Mouse (Mus musculus) urinary bladder, postnatal 4 days (tissue): ENCODE results near the gene Arrdc2.
A peak's percentile ranks its signal among the peaks of the same experiment; 100 is the strongest.

ENCODE experiments used
- DNase-seq, 2 experiments: peaks; one replicate each; pipeline ENCODE4 v3.0.0; 2021 to 2022; ENCODE audit warnings: low spot score in 2 of 2

The Arrdc2 gene

GRCm38 (mm10) chr8:70864712-70865221, 25.2 kb upstream of the Arrdc2 start:
- no peak for DNase-seq

GRCm38 (mm10) chr8:70863956-70864711, 24.6 kb upstream of the Arrdc2 start:
- DNase-seq: no peak

- no peak for DNase-seq
These were observed 23.5 kb upstream of the Arrdc2 start, which contains the start of gene Kcnn1 for GRCm38 (mm10) chr8:70862824-70863641. Gene Kcnn1 (minus strand): TSS chr8:70863258.

DNA sequence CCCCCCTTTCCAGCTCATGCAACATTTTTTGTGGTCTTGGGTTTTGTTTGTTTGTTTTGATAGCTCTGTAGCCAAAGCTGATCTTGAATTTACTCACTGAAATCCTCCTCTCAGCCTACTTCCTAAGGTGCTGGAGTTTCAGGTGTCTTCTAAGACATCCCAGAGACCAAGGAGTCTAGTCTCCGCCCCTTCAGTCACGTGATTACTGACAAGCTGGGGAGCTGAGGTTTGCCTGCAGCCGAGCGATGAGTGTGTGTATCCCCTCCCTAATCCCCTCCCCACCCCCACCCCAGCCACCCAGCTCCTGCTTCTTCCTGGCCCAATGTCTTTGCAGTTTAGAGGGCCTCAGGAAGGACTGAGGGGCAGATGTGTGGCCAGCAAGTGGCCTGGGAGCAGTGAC, 18.0 kb upstream of the Arrdc2 start:
- DNase-seq: no peak

DNA sequence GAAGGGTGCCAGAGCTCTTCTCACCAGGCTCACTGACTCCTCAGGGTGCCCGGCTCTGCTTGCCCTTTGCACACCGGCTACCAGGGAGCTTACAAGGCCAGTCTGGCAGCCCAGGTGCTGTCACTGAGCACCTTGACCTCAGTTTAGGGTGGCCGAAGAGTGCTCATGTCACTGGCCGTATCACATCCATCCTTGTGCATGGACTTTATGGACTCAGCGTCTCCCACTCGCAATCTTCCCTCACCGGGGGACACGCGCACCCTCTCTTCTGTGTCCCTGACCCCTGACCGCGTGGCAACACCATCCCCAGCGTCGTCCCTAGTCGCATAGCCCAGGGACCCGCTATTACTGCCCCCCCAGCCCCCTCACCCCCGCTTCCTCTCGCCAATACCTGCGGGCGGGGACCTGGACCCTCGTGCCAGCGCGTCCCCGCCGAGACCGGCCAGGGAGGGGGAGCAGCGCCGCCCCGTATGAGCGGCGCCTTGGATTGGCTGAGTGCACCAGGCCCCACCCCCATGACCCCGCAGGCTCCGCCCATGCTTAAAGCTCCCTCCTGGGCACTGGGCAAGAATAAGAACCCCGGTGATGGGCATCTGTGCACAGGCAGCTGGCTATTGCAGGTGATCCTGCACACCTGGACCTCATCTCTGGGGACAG, 17.1 kb upstream of the Arrdc2 start:
- DNase-seq: no peak

- no peak for DNase-seq
These were observed 16.5 kb upstream of the Arrdc2 start for GRCm38 (mm10) chr8:70856028-70856427.

- DNase-seq: no peak
These were observed 14.3 kb upstream of the Arrdc2 start for GRCm38 (mm10) chr8:70853863-70854262.

DNA sequence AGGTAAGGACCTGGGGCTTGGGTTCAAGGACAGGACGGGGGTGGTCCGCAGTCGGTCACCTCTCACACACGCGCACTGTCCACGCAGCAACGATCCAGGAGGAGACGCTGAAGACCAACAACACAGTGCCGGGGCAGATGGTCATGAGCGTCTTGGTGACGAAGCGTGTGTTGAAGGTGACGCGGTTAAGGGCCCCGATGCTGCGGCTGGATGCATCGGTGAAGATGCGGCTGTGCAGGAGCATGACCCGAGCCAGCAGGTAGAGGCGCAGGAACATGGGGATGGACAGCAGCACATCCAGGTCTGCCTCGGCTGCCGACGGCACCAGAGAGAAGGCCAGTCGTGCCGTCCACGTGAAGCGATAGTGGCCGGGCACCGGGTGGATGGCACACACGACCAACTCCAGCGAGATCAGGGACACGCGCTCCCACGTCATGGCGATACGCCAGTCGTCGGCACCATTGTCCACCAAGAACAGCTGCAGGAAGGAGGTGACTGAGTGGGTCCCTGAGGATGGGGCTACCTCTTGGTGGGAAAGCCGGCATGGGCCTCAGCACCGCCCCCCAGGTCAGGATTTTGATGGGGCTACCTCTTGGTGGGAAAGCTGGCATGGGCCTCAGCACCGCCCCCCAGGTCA, 13.2 kb upstream of the Arrdc2 start:
- DNase-seq: no peak

DNA sequence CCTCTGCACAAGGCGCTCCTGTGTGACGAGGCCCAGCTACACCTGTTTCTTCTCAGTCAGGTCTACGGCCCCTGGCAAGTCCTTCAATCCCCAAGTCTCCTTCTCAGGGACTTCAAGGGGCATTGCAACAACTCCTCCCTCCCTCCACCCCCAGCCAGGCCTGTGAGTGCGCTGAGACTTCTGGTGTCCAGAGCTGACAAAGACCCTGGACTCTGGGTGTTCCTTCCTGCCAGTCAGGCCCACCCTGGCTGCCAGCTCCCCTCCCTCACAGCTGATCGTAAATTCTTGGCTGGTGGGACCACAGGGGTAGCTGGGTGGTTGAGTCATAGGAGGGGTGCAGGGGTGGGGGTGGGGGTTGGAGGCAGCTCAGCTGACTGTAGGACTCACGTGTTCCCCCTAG, 12.3 kb upstream of the Arrdc2 start:
- no peak for DNase-seq

- DNase-seq: no peak
These were observed 11.4 kb upstream of the Arrdc2 start for GRCm38 (mm10) chr8:70850947-70851346.

DNA sequence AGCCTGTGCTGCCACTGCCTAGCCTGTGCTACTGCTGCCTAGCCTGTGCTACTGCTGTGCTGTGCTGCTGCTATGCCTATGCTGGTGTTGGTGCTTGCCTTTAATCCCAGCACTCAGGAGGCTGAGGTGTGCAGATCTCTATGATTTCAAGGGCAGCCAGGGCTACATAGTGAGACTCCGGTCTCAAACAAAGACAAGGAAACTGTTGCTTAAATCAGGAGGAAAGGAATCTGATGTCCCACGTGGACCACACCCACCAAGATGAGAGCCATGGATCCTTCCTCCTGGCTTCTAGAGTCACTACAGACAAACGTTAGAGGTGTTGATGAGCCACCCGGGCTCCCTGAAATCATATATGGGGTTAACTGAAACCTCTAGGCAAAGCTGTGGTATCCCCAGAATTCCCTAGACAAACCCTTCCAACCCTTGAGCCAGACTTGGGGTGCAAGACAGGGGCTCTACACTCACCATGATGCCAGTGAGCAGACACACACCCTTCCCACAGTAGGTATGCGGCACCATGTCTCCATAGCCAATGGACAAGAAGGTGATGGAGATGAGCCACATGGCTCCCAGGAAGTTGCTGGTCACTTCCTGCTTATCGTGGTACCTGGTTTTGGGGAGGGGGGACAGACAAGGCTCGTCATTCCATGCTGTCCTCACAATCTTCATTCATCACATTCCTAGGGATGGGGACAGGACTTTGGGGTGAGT, 10.8 kb upstream of the Arrdc2 start:
- no peak for DNase-seq

- DNase-seq: no peak
These were observed 9.9 kb upstream of the Arrdc2 start for GRCm38 (mm10) chr8:70849333-70849990.

DNA sequence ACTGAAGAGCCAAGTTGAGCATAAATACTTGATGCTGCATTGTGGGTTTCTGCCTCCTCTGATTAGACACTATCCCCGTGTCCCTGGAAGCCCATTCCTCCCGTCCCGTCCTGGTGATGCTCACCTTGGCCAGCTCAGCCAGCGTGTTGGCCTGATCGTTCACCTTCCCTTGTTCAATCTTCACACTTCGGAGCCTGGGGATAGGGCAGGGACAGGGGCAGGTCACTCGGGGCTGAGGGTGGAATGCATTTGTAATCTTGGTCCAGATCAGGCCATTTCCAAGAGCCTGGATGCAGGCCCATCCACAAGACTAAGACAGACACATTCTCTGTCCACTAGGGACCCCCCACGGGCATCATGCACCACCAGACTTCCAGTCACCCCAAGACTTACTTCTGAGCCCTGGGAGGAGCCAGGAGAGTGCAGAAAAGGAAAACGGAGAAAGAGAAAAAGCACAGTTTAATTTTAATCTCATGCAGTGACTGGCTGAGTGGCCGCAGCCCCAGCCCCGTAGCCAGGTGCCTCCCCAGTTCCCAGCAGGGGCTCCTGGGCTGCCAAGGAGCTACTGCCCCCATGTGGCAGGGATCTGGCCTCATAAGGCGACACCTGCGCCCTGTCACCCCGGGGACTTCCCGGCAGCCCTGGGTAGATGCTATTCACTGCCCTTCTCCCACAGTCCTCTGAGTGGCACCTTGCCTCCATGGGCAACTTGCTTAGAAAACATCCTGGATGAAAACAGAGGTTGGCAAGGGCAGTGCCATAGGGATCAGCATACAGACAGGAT, 7.0 kb upstream of the Arrdc2 start:
- DNase-seq: no peak

DNA sequence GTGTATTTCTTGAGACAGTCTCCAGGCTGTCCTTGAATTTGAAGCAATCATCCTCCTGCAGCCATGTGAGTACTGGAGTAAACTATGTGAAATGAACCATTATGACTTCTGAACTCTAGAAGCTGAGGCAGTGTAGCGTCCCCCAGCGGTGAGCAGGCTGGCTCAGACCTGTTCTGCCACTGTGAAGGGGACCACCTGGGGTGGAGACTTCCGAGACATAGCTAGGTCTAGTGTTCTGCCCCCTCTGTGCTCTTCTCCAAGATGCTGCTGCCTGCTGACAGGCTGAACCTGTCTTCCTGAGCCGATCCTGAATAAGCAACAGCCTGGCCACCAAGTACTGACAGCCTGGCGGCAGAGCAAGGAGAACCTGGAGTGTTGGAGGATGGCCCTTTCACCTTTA, 5.6 kb upstream of the Arrdc2 start:
- no peak for DNase-seq

DNA sequence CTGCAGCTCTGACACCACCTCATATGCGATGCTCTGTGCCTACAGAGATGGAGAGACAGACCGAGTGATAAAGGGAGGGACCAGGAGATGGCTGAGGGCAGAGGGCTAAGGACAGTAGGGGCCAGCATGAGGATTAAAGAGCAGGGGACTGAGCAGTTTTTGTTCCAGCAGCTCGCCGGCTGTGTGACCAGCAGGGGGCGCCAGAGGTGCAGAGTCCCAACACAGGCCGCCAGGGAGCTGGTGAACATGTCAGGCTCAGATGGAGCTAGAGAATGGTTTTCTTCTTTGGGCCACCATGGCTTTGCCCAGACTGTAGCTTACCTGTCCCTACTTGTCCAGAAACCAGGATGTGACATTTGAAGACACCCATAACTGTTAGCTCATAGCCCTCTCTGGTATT, 5.0 kb upstream of the Arrdc2 start:
- peak; percentile 81 to 95 for DNase-seq

DNA sequence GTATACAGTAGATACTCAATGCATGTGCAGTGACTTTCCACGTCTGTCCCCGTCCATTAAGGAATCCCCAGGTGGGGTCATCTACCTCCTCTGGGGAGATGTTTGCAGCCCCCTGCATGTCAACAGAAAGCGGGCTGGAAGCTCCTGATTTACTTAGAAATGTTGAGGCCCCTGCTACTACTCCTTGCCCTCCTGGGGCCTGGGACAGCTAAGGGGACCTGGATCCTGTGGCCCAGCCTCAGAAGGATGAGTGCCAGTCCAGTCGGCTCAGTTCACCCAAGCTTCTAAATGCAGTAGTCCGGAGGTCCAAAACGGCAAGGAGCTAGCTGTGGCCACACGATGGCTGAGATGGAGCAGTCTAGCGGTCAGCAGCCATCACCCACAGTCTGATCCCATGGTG, 4.4 kb upstream of the Arrdc2 start:
- DNase-seq: no peak

DNA sequence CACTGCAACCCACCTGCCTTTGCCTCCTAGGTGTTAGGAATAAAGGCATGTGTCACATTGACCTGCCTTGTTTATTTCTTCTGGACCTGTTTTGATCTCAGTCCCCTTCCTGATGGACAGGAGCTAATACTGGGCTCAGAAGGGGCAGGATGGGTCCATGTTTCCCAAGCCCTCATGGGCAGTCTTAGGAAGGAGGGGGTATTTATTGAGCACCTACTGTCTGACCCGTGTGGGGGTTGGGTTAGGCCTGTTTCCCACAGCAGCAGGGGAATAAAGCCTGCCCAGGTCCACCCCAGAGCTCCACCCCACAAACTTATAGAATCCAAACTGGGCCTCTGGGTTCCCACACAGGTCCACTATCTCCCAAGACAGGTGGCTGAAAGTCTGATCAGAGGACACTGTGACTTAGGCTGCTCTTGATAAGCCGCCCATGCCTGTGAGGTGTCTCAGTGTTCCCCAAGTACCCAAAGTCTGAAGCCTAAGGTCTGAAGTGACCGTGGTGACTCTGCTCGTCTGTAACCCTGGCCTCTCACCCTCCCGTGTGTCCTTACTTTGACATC, 3.8 kb upstream of the Arrdc2 start:
- no peak for DNase-seq

DNA sequence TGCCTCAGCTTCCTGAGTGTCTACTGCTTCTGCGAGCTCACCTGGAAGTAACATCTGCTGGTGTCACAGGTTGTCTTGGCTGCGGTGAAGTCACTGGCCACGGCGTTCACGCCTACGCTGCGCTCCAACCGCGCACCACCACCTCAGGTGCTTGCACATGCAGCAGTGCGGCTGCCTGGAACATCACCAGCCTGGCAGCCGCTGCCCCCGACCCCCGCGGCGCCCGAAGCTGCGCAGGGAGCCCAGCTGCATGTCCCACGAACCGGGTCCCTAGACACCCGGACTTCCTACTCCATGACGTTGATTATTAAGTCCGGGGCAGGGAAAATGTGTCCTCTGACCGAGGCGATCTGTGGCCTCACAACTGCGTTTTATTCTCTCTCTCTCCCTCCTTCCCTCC, 3.0 kb upstream of the Arrdc2 start:
- DNase-seq: no peak
